Mouse (Mus musculus) CH12.LX (cell line): ENCODE data around the gene Gstt2. TPM values are rescaled to one million over a fixed set of nuclear protein-coding genes. Genes with fewer than 3 reads are reported as not detected.

Source experiments
- DNase-seq: peaks from one replicate; pipeline ENCODE4 v3.0.0-alpha.2; 2013; ENCODE audit errors: extremely low read depth
- H3K27ac ChIP-seq: 2 replicates; pipeline ENCODE4 v1.5.1; 2012; ENCODE audit warnings: low read depth, mild to moderate bottlenecking, control low read depth, moderate library complexity; ENCODE audit not compliant: insufficient read depth
- H3K27me3 ChIP-seq: replicated peaks from 2 replicates; pipeline ENCODE3; 2012; ENCODE audit warnings: inconsistent platforms
- H3K36me3 ChIP-seq, 2 experiments: replicated peaks in 1 of 2; 2 replicates each; pipeline versions ENCODE3 to v1.6.1; 2012; ENCODE audit warnings: inconsistent platforms in 1 of 2, low read length in 1 of 2, mild to moderate bottlenecking in 1 of 2, mixed read lengths in 1 of 2, moderate library complexity in 1 of 2; ENCODE audit not compliant: control insufficient read depth in 1 of 2, insufficient read depth in 1 of 2
- H3K4me1 ChIP-seq, 2 experiments: 2 replicates each; pipeline ENCODE4 v1.6.1; 2012; ENCODE audit warnings: inconsistent platforms in 1 of 2, moderate library complexity in 1 of 2; ENCODE audit not compliant: insufficient read depth in 2 of 2, control insufficient read depth in 1 of 2
- H3K4me2 ChIP-seq: 2 replicates; pipeline ENCODE4 v1.6.1; 2012; ENCODE audit warnings: low read depth, mild to moderate bottlenecking, control low read depth; ENCODE audit not compliant: poor library complexity, insufficient read depth, severe bottlenecking
- H3K4me3 ChIP-seq, 3 experiments: fragments of 150-350 bp in 1 of 3; sonication (generic) in 1 of 3; replicated peaks in 1 of 3; 2 replicates each; pipeline versions ENCODE3 to v1.5.1; 2011 to 2012; ENCODE audit warnings: low read depth in 2 of 3, low read length in 2 of 3, mild to moderate bottlenecking in 2 of 3, moderate library complexity in 2 of 3, control low read depth in 1 of 3, improper control_type of control experiment in 1 of 3, inconsistent platforms in 1 of 3, mixed read lengths in 1 of 3; ENCODE audit not compliant: poor library complexity in 1 of 3
- H3K79me2 ChIP-seq: replicated peaks from 2 replicates; pipeline ENCODE4 v1.6.1; 2012; ENCODE audit warnings: mild to moderate bottlenecking, moderate library complexity; ENCODE audit not compliant: control insufficient read depth, poor library complexity, insufficient read depth, severe bottlenecking; ENCODE audit errors: extremely low read depth
- H3K9ac ChIP-seq: 2 replicates; pipeline ENCODE4 v1.6.1; 2012; ENCODE audit warnings: low read depth, mild to moderate bottlenecking, control low read depth, moderate library complexity; ENCODE audit not compliant: insufficient read depth
- H3K9me3 ChIP-seq: replicated peaks from 2 replicates; pipeline ENCODE3; 2012; ENCODE audit warnings: low read length, inconsistent platforms, mixed read lengths
- CHD1 ChIP-seq: IDR thresholded peaks from 2 replicates; pipeline ENCODE4 v1.6.1; 2012; ENCODE audit warnings: low read depth, low read length, improper control_type of control experiment, inconsistent platforms
- CTCF ChIP-seq, 2 experiments: IDR thresholded peaks in 1 of 2; conservative IDR thresholded peaks in 1 of 2; 2 replicates each; pipeline ENCODE4 v1.5.1; 2011 to 2012; ENCODE audit warnings: low read depth in 2 of 2, low read length in 2 of 2, improper control_type of control experiment in 1 of 2, inconsistent platforms in 1 of 2, mild to moderate bottlenecking in 1 of 2, moderate library complexity in 1 of 2
- HCFC1 ChIP-seq: IDR thresholded peaks from 2 replicates; pipeline ENCODE4 v1.6.1; 2012; ENCODE audit warnings: low read depth, mild to moderate bottlenecking, inconsistent platforms, low read length, improper control_type of control experiment
- IRF4 ChIP-seq: IDR thresholded peaks from 2 replicates; pipeline ENCODE4 v1.6.1; 2014; ENCODE audit warnings: low read depth, mild to moderate bottlenecking, inconsistent platforms, low read length, improper control_type of control experiment
- JUN ChIP-seq: IDR thresholded peaks from 2 replicates; pipeline ENCODE4 v1.6.1; 2011; ENCODE audit warnings: low read depth, mild to moderate bottlenecking, low read length, improper control_type of control experiment, moderate library complexity; ENCODE audit not compliant: insufficient read depth
- JUND ChIP-seq: conservative IDR thresholded peaks from 2 replicates; pipeline ENCODE4 v1.6.1; 2011; ENCODE audit warnings: low read depth, low read length, improper control_type of control experiment
- KAT2A ChIP-seq: IDR thresholded peaks from 2 replicates; pipeline ENCODE4 v1.6.1; 2012; ENCODE audit warnings: low read length, improper control_type of control experiment, inconsistent platforms; ENCODE audit not compliant: insufficient replicate concordance
- MAZ ChIP-seq: IDR thresholded peaks from 2 replicates; pipeline ENCODE4 v1.6.1; 2012; ENCODE audit warnings: low read depth, mild to moderate bottlenecking, inconsistent platforms, low read length, improper control_type of control experiment, moderate library complexity
- MXI1 ChIP-seq: IDR thresholded peaks from 2 replicates; pipeline ENCODE4 v1.6.1; 2011; ENCODE audit warnings: mild to moderate bottlenecking, low read depth, low read length, improper control_type of control experiment
- PAX5 ChIP-seq: IDR thresholded peaks from 2 replicates; pipeline ENCODE4 v1.6.1; 2012; ENCODE audit warnings: low read length, inconsistent platforms, mixed read lengths
- POLR2A ChIP-seq: IDR thresholded peaks from 2 replicates; pipeline ENCODE4 v1.6.1; 2011; ENCODE audit warnings: low read depth, mild to moderate bottlenecking, improper control_type of control experiment, low read length
- RCOR1 ChIP-seq: conservative IDR thresholded peaks from 2 replicates; pipeline ENCODE4 v1.6.1; 2012; ENCODE audit warnings: low read depth, mild to moderate bottlenecking, inconsistent platforms, low read length, improper control_type of control experiment
- UBTF ChIP-seq: IDR thresholded peaks from 2 replicates; pipeline ENCODE4 v1.6.1; 2012; ENCODE audit warnings: low read depth, mild to moderate bottlenecking, inconsistent platforms, low read length, improper control_type of control experiment, moderate library complexity
- USF1 ChIP-seq: IDR thresholded peaks from 2 replicates; pipeline ENCODE4 v1.6.1; 2014; ENCODE audit warnings: low read depth, mild to moderate bottlenecking, inconsistent platforms, low read length, improper control_type of control experiment
- ZKSCAN1 ChIP-seq: IDR thresholded peaks from 2 replicates; pipeline ENCODE4 v1.6.1; 2012; ENCODE audit warnings: low read depth, inconsistent platforms, low read length, improper control_type of control experiment, borderline replicate concordance
- dilution Hi-C: fragments of 300-500 bp; cut with MboI; formaldehyde crosslinking; loops from 2 replicates; pipeline ENCODE4 v1.14.3; 2020; ENCODE audit warnings: low sequenced_read_pairs; ENCODE audit not compliant: extremely low pct_unique_long_range_greater_than_20kb, extremely low pct_ligation_motif_present
- in situ Hi-C: fragments of 300-500 bp; cut with MboI; formaldehyde crosslinking; loops from 3 replicates; pipeline ENCODE4 v1.14.3; 2019; ENCODE audit warnings: low sequenced_read_pairs, low pct_ligation_motif_present, low pct_unique_long_range_greater_than_20kb, mixed read lengths
- polyA plus RNA-seq: library from polyadenylated mRNA; unstranded; fragments of >175 nt; gene quantifications from 2 replicates; pipeline ENCODE4 v1.2.1, GENCODE M21; 2012; ENCODE audit warnings: low read depth; ENCODE audit not compliant: insufficient read length
- total RNA-seq, 2 experiments: library from RNA; depleted of rRNA; stranded (reverse); fragments of 300-350 nt in 1 of 2; fragments of >200 nt in 1 of 2; gene quantifications; 2 replicates each; pipeline ENCODE4 v1.2.3; 2012 to 2014

Gene Gstt2
- total and polyA plus RNA-seq, 3 experiments: 126 to 253 (median 197) TPM

DNA sequence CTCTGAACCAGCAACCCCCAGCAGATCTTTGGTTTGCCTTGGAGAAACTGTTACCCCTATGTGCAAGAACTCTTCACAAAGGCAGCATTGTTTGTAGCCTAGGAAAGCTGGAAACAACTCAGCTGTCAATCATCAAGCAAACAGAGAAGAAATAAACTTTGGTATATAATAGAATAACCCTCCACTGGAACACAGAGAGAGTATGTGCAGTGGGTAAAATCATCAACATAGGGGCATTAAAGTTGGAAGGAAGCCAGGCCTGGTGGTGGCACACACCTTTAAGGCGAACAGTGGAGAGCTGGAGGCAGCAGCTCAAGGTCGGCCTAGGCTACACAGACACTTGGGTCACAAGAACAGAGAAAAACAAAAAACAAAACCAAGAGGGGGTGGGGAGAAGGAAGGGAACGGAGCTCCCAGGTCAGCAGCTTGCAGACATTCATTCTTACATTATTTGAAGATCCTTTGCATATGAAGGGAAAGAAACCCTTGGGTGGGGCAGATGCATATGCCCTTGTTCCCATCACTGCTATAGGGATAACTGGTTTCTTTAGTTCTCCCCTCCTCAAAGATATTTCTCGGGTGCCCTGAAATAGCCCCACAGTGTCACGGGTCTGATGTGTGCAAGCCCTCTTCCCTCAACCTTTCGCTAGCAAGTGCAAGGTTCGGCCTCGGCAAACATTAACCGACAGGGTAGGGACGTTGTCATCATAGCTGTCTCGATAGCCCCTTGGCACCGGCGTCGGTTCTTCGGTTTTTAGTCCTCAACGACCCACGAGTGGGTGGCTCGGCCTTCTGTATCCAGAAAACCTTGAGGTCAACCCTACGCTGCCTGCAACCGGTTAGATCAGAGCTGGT, 44.6 kb upstream of the Gstt2 start:
- Histone ChIP-seq H3K36me3 (no peaks in the 10 kb centered on the region), H3K9ac (no peak overlapping the region), H3K9me3 (no peaks in the 10 kb centered on the region), H3K4me3 (no peak overlapping the region), H3K79me2 (no peaks in the 10 kb centered on the region), H3K4me2 (no peak overlapping the region), H3K4me1 (peaks cover 1 to 7% of the 10 kb centered on the region in 2 experiments; a peak in 2 of 4 replicates), H3K27me3 (no peaks in the 10 kb centered on the region), H3K27ac (no peak overlapping the region)
- in situ Hi-C loops: loop anchor here (10.0 kb wide), 2 partner anchors 73 to 323 kb away; partner anchors contain the start of gene Gm5134
- TF ChIP-seq PAX5: no peak
- no peak for DNase-seq
- dilution Hi-C loops: no loop called here

DNA sequence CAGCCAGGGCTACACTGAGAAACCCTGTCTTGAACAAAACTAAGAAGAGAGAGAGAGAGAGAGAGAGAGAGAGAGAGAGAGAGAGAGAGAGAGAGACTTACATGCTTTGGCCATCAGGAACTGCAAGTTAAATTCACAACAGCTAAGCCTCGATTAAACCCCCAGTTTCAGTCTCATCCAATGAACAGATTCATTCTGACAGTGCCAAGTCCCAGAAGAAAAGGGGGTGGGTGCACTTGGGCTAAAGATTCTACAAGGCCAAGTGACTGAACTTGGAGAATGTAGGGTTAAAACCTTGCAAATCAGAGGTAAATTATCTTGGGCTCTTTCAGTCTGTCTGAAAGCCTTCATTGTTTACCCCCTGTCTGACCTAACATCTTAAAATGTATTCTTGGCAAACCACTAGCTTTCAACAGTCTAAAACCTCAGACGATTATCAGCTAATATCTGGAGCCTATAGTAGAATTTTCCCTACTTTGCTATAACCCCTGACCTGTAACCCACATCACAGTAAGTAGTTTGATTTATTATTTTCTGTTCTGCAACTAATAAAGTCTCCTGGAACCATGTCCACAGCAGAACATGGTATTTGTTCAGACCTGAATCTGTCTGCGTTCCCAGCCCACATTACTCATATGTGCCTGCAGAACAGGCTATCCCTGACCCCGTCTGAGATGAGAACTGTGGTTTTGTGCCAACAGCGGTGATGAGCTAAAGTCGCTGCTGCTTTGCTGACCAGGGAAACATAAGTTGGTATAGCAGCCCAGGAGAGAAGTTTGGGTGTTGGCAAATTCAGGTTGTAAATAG, 43.8 kb upstream of the Gstt2 start:
- H3K9ac ChIP-seq: no peak overlapping the region

DNA sequence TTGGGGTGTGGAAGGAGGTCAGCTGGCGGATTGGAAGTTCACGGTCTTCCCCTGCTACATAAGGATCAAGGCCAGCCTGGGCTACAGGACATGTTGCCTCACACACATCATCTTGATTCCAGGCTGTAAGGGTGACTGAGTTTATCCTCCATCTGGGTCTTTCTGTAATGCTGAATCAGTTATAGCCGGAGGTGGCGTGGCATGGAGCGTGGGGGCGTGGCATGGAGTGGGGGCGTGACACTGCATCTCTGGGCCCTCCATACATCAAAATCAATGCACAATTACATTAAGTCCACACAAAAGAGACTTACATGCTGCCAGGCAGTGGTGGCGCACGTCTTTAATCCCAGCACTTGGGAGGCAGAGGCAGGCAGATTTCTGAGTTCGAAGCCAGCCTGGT, 43.1 kb upstream of the Gstt2 start:
- H3K27ac ChIP-seq: no peak overlapping the region
- H3K27me3 ChIP-seq: no peaks in the 10 kb centered on the region
- TF ChIP-seq MXI1 (no peak), KAT2A (no peak), CTCF (conservative IDR thresholded peaks at IDR 0.05 in 1 of 2, IDR thresholded peaks at IDR 0.05 in 1 of 2; ENCODE audit: low read depth in 2 of 2, low read length in 2 of 2) (no peak), RCOR1 (no peak), CHD1 (no peak)
- no peak overlapping the region for H3K9ac ChIP-seq
- dilution Hi-C loops (no loop called here), in situ Hi-C loops (loop anchor here (10.0 kb wide), 2 partner anchors 74 to 324 kb away; partner anchors contain the start of gene Gm5134)
- H3K4me1 ChIP-seq: peaks cover 0 to 5% of the 10 kb centered on the region in 2 experiments; a peak in 2 of 4 replicates
- no peak overlapping the region for H3K4me3 ChIP-seq
- H3K9me3 ChIP-seq: no peaks in the 10 kb centered on the region
- H3K79me2 ChIP-seq: no peaks in the 10 kb centered on the region
- H3K36me3 ChIP-seq: no peaks in the 10 kb centered on the region
- DNase-seq: no peak
- no peak overlapping the region for H3K4me2 ChIP-seq

More for the DNA sequence above, 43.8 kb upstream of the Gstt2 start:
- Histone ChIP-seq H3K4me3 (no peak overlapping the region), H3K4me1 (peaks cover 0 to 5% of the 10 kb centered on the region in 2 experiments; a peak in 2 of 4 replicates), H3K27ac (no peak overlapping the region), H3K36me3 (no peaks in the 10 kb centered on the region), H3K79me2 (no peaks in the 10 kb centered on the region), H3K27me3 (no peaks in the 10 kb centered on the region), H3K4me2 (no peak overlapping the region), H3K9me3 (no peaks in the 10 kb centered on the region)
- DNase-seq: no peak
- dilution Hi-C loops (no loop called here), in situ Hi-C loops (loop anchor here (10.0 kb wide), 2 partner anchors 74 to 324 kb away; partner anchors contain the start of gene Gm5134)
- TF ChIP-seq JUND: no peak
- TF ChIP-seq USF1: no peak
- no peak for TF ChIP-seq UBTF
- no peak for TF ChIP-seq CHD1
- no peak for TF ChIP-seq RCOR1
- no peak for TF ChIP-seq JUN
- no peak for TF ChIP-seq POLR2A
- no peak for TF ChIP-seq IRF4
- no peak for TF ChIP-seq MAZ
- no peak for TF ChIP-seq HCFC1
- TF ChIP-seq ZKSCAN1: no peak
